Mouse (Mus musculus) ES-Bruce4 (cell line): ENCODE results near the gene Clcf1.

Source experiments
- CTCF ChIP-seq: IDR thresholded peaks from one replicate; pipeline ENCODE4 v1.8.1; 2011; ENCODE audit warnings: low read depth, low read length
- POLR2A ChIP-seq: IDR thresholded peaks from one replicate; pipeline ENCODE4 v1.8.1; 2011; ENCODE audit warnings: low read length; ENCODE audit not compliant: insufficient read depth

GRCm38 (mm10) chr19:4171393-4172290, 42.4 kb upstream of the Clcf1 start:
- TF ChIP-seq CTCF (no peak), POLR2A (no peak)
